Mouse (Mus musculus): ENCODE measurements at regions not wholly inside any gene's neighbourhood (a gene's known extent, or its start where the extent isn't known, plus 50 kb on each side); places are given as distances from the start of the nearest gene placed in this dataset.

DNA sequence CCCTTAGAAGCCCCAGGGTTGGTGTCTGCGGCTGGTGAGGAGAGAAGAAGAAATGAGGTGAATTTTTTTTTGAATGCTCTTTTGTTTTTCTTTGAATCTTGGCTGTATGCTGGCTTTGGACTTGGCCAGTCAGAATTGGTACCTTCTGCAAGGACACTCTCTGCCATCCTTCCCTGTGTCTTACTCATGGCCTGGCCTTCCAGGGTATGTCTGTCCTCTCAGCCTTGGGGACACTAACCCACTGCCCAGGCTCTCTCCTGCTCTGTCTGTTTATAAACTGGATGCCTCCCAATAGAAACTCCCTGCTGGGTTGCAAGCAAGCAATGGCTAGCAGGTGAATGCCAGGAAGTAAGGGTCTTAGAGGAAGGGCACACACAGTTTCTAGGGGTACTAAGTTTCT, 110.4 kb upstream of the Sdk2 start:
- TF ChIP-seq CTCF (IDR thresholded peaks at IDR 0.05): no peak
- TF ChIP-seq EP300 (IDR thresholded peaks at IDR 0.05; ENCODE audit: insufficient read depth, low read depth, low read length): no peak
- no peak for TF ChIP-seq POLR2A (IDR thresholded peaks at IDR 0.05; ENCODE audit: insufficient read depth, low read depth, low read length)

All from heart, adult 2 months (tissue).